Mouse (Mus musculus): ENCODE measurements around the gene Pmm1.

DNA sequence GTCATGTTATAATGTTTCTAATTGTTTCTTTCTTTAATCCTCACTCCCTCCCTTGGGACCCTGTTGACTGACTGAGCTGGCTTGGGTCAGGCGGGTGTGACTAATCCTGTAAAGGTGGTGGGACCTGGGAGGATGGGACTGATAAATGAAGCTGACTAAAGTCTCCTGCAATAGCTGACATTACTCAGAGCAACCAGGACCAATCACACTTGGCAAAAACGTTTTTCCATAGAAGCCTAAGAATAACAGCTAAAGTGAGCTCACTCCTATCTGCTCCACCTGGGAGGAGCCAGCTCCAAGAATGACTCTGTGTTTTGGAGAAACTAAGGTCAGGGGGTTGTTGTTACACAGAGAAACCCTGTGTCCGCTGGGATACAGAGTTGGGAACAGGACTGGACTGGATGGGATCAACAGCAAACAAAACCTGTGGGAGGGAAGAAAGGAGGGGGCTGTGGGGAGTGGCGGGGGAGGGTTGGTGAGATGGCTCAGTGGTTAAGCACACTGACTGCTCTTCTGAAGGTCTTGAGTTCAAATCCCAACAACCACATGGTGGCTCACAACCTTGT, 4.3 kb upstream of the Pmm1 start:
- TF ChIP-seq POLR2A (IDR thresholded peaks at IDR 0.05; ENCODE audit: control insufficient read depth, low read depth, low read length) (no peak), CTCF (IDR thresholded peaks at IDR 0.05; ENCODE audit: control insufficient read depth, insufficient read depth, insufficient replicate concordance, low read depth, low read length) (no peak)

Measured in testis, adult 2 months (tissue).